Mouse (Mus musculus): ENCODE results near the gene Arhgap15. TPM values are rescaled to one million over a fixed set of nuclear protein-coding genes. Genes with fewer than 3 reads are reported as not detected.

Gene Arhgap15
- polyA plus RNA-seq, 1 experiment from 2014 or later = 0.95 TPM

GRCm38 (mm10) chr2:44257946-44258345 is 509.3 kb downstream of the Arhgap15 start:
- no peak overlapping the region for H3K27ac ChIP-seq (ENCODE audit: low read length)
- no peak overlapping the region for H3K9ac ChIP-seq (replicated peaks; ENCODE audit: low read depth, low read length)
- H3K27me3 ChIP-seq (replicated peaks; ENCODE audit: control insufficient read depth, insufficient read depth, low read length) = no peaks in the 10 kb centered on the region
- no peaks in the 10 kb centered on the region for H3K4me1 ChIP-seq (replicated peaks; ENCODE audit: control insufficient read depth, insufficient read depth, low read length)
- no peaks in the 10 kb centered on the region for H3K9me3 ChIP-seq (ENCODE audit: control insufficient read depth, low read length)
- ATAC-seq = no peak
- WGBS = 64% methylated on average over 2 of the region's 2 CpGs
- H3K36me3 ChIP-seq (ENCODE audit: control insufficient read depth, insufficient read depth) = no peaks in the 10 kb centered on the region
- H3K4me3 ChIP-seq (replicated peaks; ENCODE audit: low read length) = no peak overlapping the region
- no peak overlapping the region for H3K4me2 ChIP-seq (ENCODE audit: low read length)

GRCm38 (mm10) chr2:44271455-44272346 is 523.1 kb downstream of the Arhgap15 start:
- no peaks in the 10 kb centered on the region for H3K36me3 ChIP-seq (ENCODE audit: control insufficient read depth, insufficient read depth)
- no peak overlapping the region for H3K4me3 ChIP-seq (replicated peaks; ENCODE audit: low read length)
- H3K4me2 ChIP-seq (ENCODE audit: low read length) = no peak overlapping the region
- H3K27ac ChIP-seq (ENCODE audit: low read length) = no peak overlapping the region
- no peak for ATAC-seq
- no peaks in the 10 kb centered on the region for H3K9me3 ChIP-seq (ENCODE audit: control insufficient read depth, low read length)
- WGBS = 27% methylated on average over 17 of the region's 17 CpGs
- H3K9ac ChIP-seq (replicated peaks; ENCODE audit: low read depth, low read length) = no peak overlapping the region
- no peaks in the 10 kb centered on the region for H3K27me3 ChIP-seq (replicated peaks; ENCODE audit: control insufficient read depth, insufficient read depth, low read length)
- no peaks in the 10 kb centered on the region for H3K4me1 ChIP-seq (replicated peaks; ENCODE audit: control insufficient read depth, insufficient read depth, low read length)

GRCm38 (mm10) chr2:44272606-44273005 is 524.0 kb downstream of the Arhgap15 start:
- Histone ChIP-seq H3K9me3 (ENCODE audit: control insufficient read depth, low read length) (no peaks in the 10 kb centered on the region), H3K4me3 (replicated peaks; ENCODE audit: low read length) (no peak overlapping the region), H3K9ac (replicated peaks; ENCODE audit: low read depth, low read length) (no peak overlapping the region), H3K36me3 (ENCODE audit: control insufficient read depth, insufficient read depth) (no peaks in the 10 kb centered on the region), H3K27ac (ENCODE audit: low read length) (no peak overlapping the region), H3K27me3 (replicated peaks; ENCODE audit: control insufficient read depth, insufficient read depth, low read length) (no peaks in the 10 kb centered on the region), H3K4me1 (replicated peaks; ENCODE audit: control insufficient read depth, insufficient read depth, low read length) (no peaks in the 10 kb centered on the region), H3K4me2 (ENCODE audit: low read length) (no peak overlapping the region)
- WGBS = 26% methylated on average over 13 of the region's 13 CpGs
- no peak for ATAC-seq

GRCm38 (mm10) chr2:44274425-44274824 is 525.8 kb downstream of the Arhgap15 start:
- no peak overlapping the region for H3K9ac ChIP-seq (replicated peaks; ENCODE audit: low read depth, low read length)
- no peaks in the 10 kb centered on the region for H3K9me3 ChIP-seq (ENCODE audit: control insufficient read depth, low read length)
- no peak overlapping the region for H3K4me3 ChIP-seq (replicated peaks; ENCODE audit: low read length)
- no peaks in the 10 kb centered on the region for H3K4me1 ChIP-seq (replicated peaks; ENCODE audit: control insufficient read depth, insufficient read depth, low read length)
- WGBS = 91% methylated on average over 3 of the region's 3 CpGs
- H3K36me3 ChIP-seq (ENCODE audit: control insufficient read depth, insufficient read depth) = no peaks in the 10 kb centered on the region
- ATAC-seq = no peak
- H3K27me3 ChIP-seq (replicated peaks; ENCODE audit: control insufficient read depth, insufficient read depth, low read length) = no peaks in the 10 kb centered on the region
- H3K4me2 ChIP-seq (ENCODE audit: low read length) = no peak overlapping the region
- H3K27ac ChIP-seq (ENCODE audit: low read length) = no peak overlapping the region

- 87% methylated on average over 4 of the region's 4 CpGs for WGBS
- Histone ChIP-seq H3K27me3 (replicated peaks; ENCODE audit: control insufficient read depth, insufficient read depth, low read length) (no peaks in the 10 kb centered on the region), H3K4me2 (ENCODE audit: low read length) (no peak overlapping the region), H3K36me3 (ENCODE audit: control insufficient read depth, insufficient read depth) (no peaks in the 10 kb centered on the region), H3K4me3 (replicated peaks; ENCODE audit: low read length) (no peak overlapping the region), H3K9me3 (ENCODE audit: control insufficient read depth, low read length) (no peaks in the 10 kb centered on the region), H3K9ac (replicated peaks; ENCODE audit: low read depth, low read length) (no peak overlapping the region), H3K27ac (ENCODE audit: low read length) (no peak overlapping the region), H3K4me1 (replicated peaks; ENCODE audit: control insufficient read depth, insufficient read depth, low read length) (no peaks in the 10 kb centered on the region)
- ATAC-seq = no peak
Observed at GRCm38 (mm10) chr2:44286181-44286719, 537.6 kb downstream of the Arhgap15 start.

- Histone ChIP-seq H3K36me3 (ENCODE audit: control insufficient read depth, insufficient read depth) (no peaks in the 10 kb centered on the region), H3K4me1 (replicated peaks; ENCODE audit: control insufficient read depth, insufficient read depth, low read length) (peaks cover 20% of the 10 kb centered on the region), H3K27ac (ENCODE audit: low read length) (peak overlapping the region; percentile 78), H3K9ac (replicated peaks; ENCODE audit: low read depth, low read length) (no peak overlapping the region), H3K27me3 (replicated peaks; ENCODE audit: control insufficient read depth, insufficient read depth, low read length) (no peaks in the 10 kb centered on the region), H3K4me2 (ENCODE audit: low read length) (no peak overlapping the region), H3K9me3 (ENCODE audit: control insufficient read depth, low read length) (no peaks in the 10 kb centered on the region), H3K4me3 (replicated peaks; ENCODE audit: low read length) (no peak overlapping the region)
- WGBS = 19% methylated on average over 3 of the region's 3 CpGs
- peak; percentile 87 for ATAC-seq
Observed at GRCm38 (mm10) chr2:44299156-44299555, 550.5 kb downstream of the Arhgap15 start.

- Histone ChIP-seq H3K4me2 (ENCODE audit: low read length) (peak overlapping the region; percentile 9; the same call in 1 of the 2 replicates), H3K4me1 (replicated peaks; ENCODE audit: control insufficient read depth, insufficient read depth, low read length) (peaks cover 25% of the 10 kb centered on the region), H3K36me3 (ENCODE audit: control insufficient read depth, insufficient read depth) (no peaks in the 10 kb centered on the region), H3K27ac (ENCODE audit: low read length) (peak overlapping the region; percentile 95), H3K4me3 (replicated peaks; ENCODE audit: low read length) (no peak overlapping the region), H3K9ac (replicated peaks; ENCODE audit: low read depth, low read length) (no peak overlapping the region), H3K27me3 (replicated peaks; ENCODE audit: control insufficient read depth, insufficient read depth, low read length) (no peaks in the 10 kb centered on the region), H3K9me3 (ENCODE audit: control insufficient read depth, low read length) (no peaks in the 10 kb centered on the region)
- peak; percentile 71 for ATAC-seq
- WGBS = 17% methylated on average over 5 of the region's 5 CpGs
Observed at GRCm38 (mm10) chr2:44299909-44300308, 551.3 kb downstream of the Arhgap15 start.

- no peaks in the 10 kb centered on the region for H3K9me3 ChIP-seq (ENCODE audit: control insufficient read depth, low read length)
- H3K4me1 ChIP-seq (replicated peaks; ENCODE audit: control insufficient read depth, insufficient read depth, low read length) = peaks cover 31% of the 10 kb centered on the region
- H3K27me3 ChIP-seq (replicated peaks; ENCODE audit: control insufficient read depth, insufficient read depth, low read length) = no peaks in the 10 kb centered on the region
- 49% methylated on average over 6 of the region's 6 CpGs for WGBS
- peak overlapping the region; percentile 95 for H3K27ac ChIP-seq (ENCODE audit: low read length)
- H3K4me2 ChIP-seq (ENCODE audit: low read length) = no peak overlapping the region
- H3K4me3 ChIP-seq (replicated peaks; ENCODE audit: low read length) = no peak overlapping the region
- H3K36me3 ChIP-seq (ENCODE audit: control insufficient read depth, insufficient read depth) = no peaks in the 10 kb centered on the region
- ATAC-seq = peak; percentile 45; the same call in 1 of the 2 replicates
- no peak overlapping the region for H3K9ac ChIP-seq (replicated peaks; ENCODE audit: low read depth, low read length)
Observed at GRCm38 (mm10) chr2:44300466-44300865, 551.8 kb downstream of the Arhgap15 start.

GRCm38 (mm10) chr2:44304261-44304970 is 555.8 kb downstream of the Arhgap15 start:
- Histone ChIP-seq H3K36me3 (ENCODE audit: control insufficient read depth, insufficient read depth) (no peaks in the 10 kb centered on the region), H3K4me3 (replicated peaks; ENCODE audit: low read length) (no peak overlapping the region), H3K4me1 (replicated peaks; ENCODE audit: control insufficient read depth, insufficient read depth, low read length) (peaks cover 28% of the 10 kb centered on the region), H3K4me2 (ENCODE audit: low read length) (peak overlapping the region; percentile 36), H3K9me3 (ENCODE audit: control insufficient read depth, low read length) (no peaks in the 10 kb centered on the region), H3K27me3 (replicated peaks; ENCODE audit: control insufficient read depth, insufficient read depth, low read length) (no peaks in the 10 kb centered on the region), H3K9ac (replicated peaks; ENCODE audit: low read depth, low read length) (no peak overlapping the region), H3K27ac (ENCODE audit: low read length) (peak overlapping the region; percentile 91)
- ATAC-seq = peak; percentile 62
- WGBS = 10% methylated on average over 9 of the region's 9 CpGs

All from forebrain, embryonic 16.5 days (tissue).